Mouse (Mus musculus) heart, adult 2 months (tissue): Measurements from ENCODE around the gene Noc4l.

Experiments
- CTCF ChIP-seq: fragments of 200-600 bp; IDR thresholded peaks from 2 replicates; pipeline ENCODE4 v1.8.1; 2022; ENCODE audit warnings: antibody characterized with exemption, mild to moderate bottlenecking, moderate library complexity
- POLR2A ChIP-seq: fragments of 200-500 bp; IDR thresholded peaks from 2 replicates; pipeline ENCODE4 v1.6.1; 2011; ENCODE audit warnings: mild to moderate bottlenecking, low read depth, low read length, control low read depth; ENCODE audit not compliant: insufficient read depth

DNA sequence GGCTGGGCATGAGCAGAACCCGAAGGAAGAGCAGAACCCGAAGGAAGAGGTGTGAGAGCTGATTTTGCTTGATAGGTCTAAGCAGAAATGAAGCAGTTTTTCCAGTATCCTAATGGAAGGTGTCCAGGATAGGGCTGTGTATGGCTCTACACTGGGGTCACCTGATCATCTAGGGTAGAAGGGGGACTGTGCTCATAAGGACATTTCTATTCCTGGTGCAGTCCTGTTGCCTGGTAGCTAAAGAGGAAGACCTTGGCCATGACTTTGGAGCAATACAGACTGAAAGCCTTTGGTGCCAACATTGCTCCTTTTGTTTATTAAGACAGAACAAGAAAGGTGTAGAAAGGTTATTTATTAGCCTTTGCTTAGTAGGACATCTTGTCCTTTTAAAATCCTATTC lies 10.8 kb upstream of the Noc4l start:
- TF ChIP-seq CTCF, result no peak
- no peak for TF ChIP-seq POLR2A
